Mouse (Mus musculus) limb, embryonic 10.5 days (tissue): ENCODE measurements around the gene Peak1. TPM values are rescaled to one million over a fixed set of nuclear protein-coding genes. Genes with fewer than 3 reads are reported as not detected.

Source experiments
- DNase-seq: peaks from one replicate; pipeline ENCODE4 v3.0.0-alpha.2; 2017; ENCODE audit warnings: low spot score
- H3K27ac ChIP-seq: fragments of 300-500 bp; sonication (generic); 2 replicates; pipeline ENCODE4 v1.5.1; 2016; ENCODE audit warnings: mild to moderate bottlenecking
- H3K27me3 ChIP-seq: fragments of 300-500 bp; sonication (generic); 2 replicates; pipeline ENCODE4 v1.6.1; 2016; ENCODE audit warnings: low read depth, mild to moderate bottlenecking; ENCODE audit not compliant: poor library complexity, severe bottlenecking
- H3K36me3 ChIP-seq: fragments of 300-500 bp; sonication (generic); 2 replicates; pipeline ENCODE4 v1.6.1; 2016; ENCODE audit warnings: mild to moderate bottlenecking, moderate library complexity
- H3K4me1 ChIP-seq: fragments of 300-500 bp; sonication (generic); 2 replicates; pipeline ENCODE4 v1.6.1; 2016
- H3K4me3 ChIP-seq: fragments of 300-500 bp; sonication (generic); 2 replicates; pipeline ENCODE4 v1.5.1; 2016; ENCODE audit warnings: mild to moderate bottlenecking, moderate library complexity
- H3K9me3 ChIP-seq: fragments of 300-500 bp; sonication (generic); replicated peaks from 2 replicates; pipeline ENCODE4 v1.6.1; 2016; ENCODE audit warnings: mild to moderate bottlenecking
- WGBS: fragments of 180-500 bp; shearing (Covaris S2); methylation state at CpG from one replicate; pipeline ENCODE4 v1.1.7; 2016; 5-methylcytosine and 5-hydroxymethylcytosine counted together
- polyA plus RNA-seq: library from polyadenylated mRNA; unstranded; fragments of >200 nt; fragmentation: Nextera tagmentation; extraction: Ambion mirVana; gene quantifications from 2 replicates; pipeline ENCODE4 v1.2.1, GENCODE M21; 2016

The Peak1 gene
- polyA plus RNA-seq, 1 experiment from 2014 or later, result 6.1 TPM

GRCm38 (mm10) chr9:56271326-56272246 lies 146.3 kb downstream of the Peak1 start:
- no peaks in the 10 kb centered on the region for H3K9me3 ChIP-seq
- H3K36me3 ChIP-seq, result no peaks in the 10 kb centered on the region
- DNase-seq, result no peak
- H3K4me3 ChIP-seq, result no peak overlapping the region
- no peak overlapping the region for H3K27ac ChIP-seq
- WGBS, result 90% methylated on average over 21 of the region's 21 CpGs
- no peaks in the 10 kb centered on the region for H3K27me3 ChIP-seq
- H3K4me1 ChIP-seq, result no peaks in the 10 kb centered on the region

- H3K4me1 ChIP-seq, result peaks cover 6% of the 10 kb centered on the region
- WGBS, result 87% methylated on average over 3 of the region's 3 CpGs
- H3K27ac ChIP-seq, result no peak overlapping the region
- no peak overlapping the region for H3K4me3 ChIP-seq
- no peaks in the 10 kb centered on the region for H3K9me3 ChIP-seq
- no peaks in the 10 kb centered on the region for H3K36me3 ChIP-seq
- DNase-seq, result no peak
- H3K27me3 ChIP-seq, result no peaks in the 10 kb centered on the region
Measured at GRCm38 (mm10) chr9:56269101-56269500, 148.8 kb downstream of the Peak1 start.

GRCm38 (mm10) chr9:56266200-56266815 lies 151.6 kb downstream of the Peak1 start:
- no peak overlapping the region for H3K4me3 ChIP-seq
- peaks cover 6% of the 10 kb centered on the region for H3K4me1 ChIP-seq
- no peaks in the 10 kb centered on the region for H3K36me3 ChIP-seq
- 89% methylated on average over 7 of the region's 7 CpGs for WGBS
- H3K9me3 ChIP-seq, result no peaks in the 10 kb centered on the region
- no peak for DNase-seq
- no peaks in the 10 kb centered on the region for H3K27me3 ChIP-seq
- H3K27ac ChIP-seq, result no peak overlapping the region

GRCm38 (mm10) chr9:56265460-56266199 lies 152.2 kb downstream of the Peak1 start:
- DNase-seq, result no peak
- no peak overlapping the region for H3K27ac ChIP-seq
- H3K4me3 ChIP-seq, result no peak overlapping the region
- peaks cover 6% of the 10 kb centered on the region for H3K4me1 ChIP-seq
- H3K36me3 ChIP-seq, result no peaks in the 10 kb centered on the region
- H3K9me3 ChIP-seq, result no peaks in the 10 kb centered on the region
- WGBS, result 85% methylated on average over 5 of the region's 5 CpGs
- H3K27me3 ChIP-seq, result no peaks in the 10 kb centered on the region

GRCm38 (mm10) chr9:56265022-56265360 lies 152.9 kb downstream of the Peak1 start:
- Histone ChIP-seq H3K27ac (no peak overlapping the region), H3K36me3 (no peaks in the 10 kb centered on the region), H3K4me1 (peaks cover 6% of the 10 kb centered on the region), H3K9me3 (peaks cover 4% of the 10 kb centered on the region), H3K27me3 (no peaks in the 10 kb centered on the region), H3K4me3 (no peak overlapping the region)
- no peak for DNase-seq
- WGBS, result 62% methylated on average over 8 of the region's 8 CpGs

- whole genome bisulfite sequencing, result 56% methylated on average over 7 of the region's 7 CpGs
- peaks cover 4% of the 10 kb centered on the region for H3K9me3 ChIP-seq
- H3K27ac ChIP-seq, result no peak overlapping the region
- H3K4me1 ChIP-seq, result peaks cover 6% of the 10 kb centered on the region
- peak; percentile 40 for DNase-seq
- no peaks in the 10 kb centered on the region for H3K36me3 ChIP-seq
- no peak overlapping the region for H3K4me3 ChIP-seq
- no peaks in the 10 kb centered on the region for H3K27me3 ChIP-seq
Measured at GRCm38 (mm10) chr9:56264308-56265021, 153.4 kb downstream of the Peak1 start.

- peaks cover 6% of the 10 kb centered on the region for H3K4me1 ChIP-seq
Measured at GRCm38 (mm10) chr9:56263055-56263454, 154.8 kb downstream of the Peak1 start.

GRCm38 (mm10) chr9:56260495-56261136 lies 157.3 kb downstream of the Peak1 start:
- WGBS, result 95% methylated on average over 14 of the region's 14 CpGs
- no peaks in the 10 kb centered on the region for H3K27me3 ChIP-seq
- no peak overlapping the region for H3K27ac ChIP-seq
- H3K4me3 ChIP-seq, result no peak overlapping the region
- H3K4me1 ChIP-seq, result peaks cover 6% of the 10 kb centered on the region
- no peak for DNase-seq
- H3K9me3 ChIP-seq, result peaks cover 4% of the 10 kb centered on the region
- peaks cover 10% of the 10 kb centered on the region for H3K36me3 ChIP-seq

More at GRCm38 (mm10) chr9:56263055-56263454, 154.8 kb downstream of the Peak1 start:
- 88% methylated on average over 1 of the region's 1 CpGs for WGBS
- Histone ChIP-seq H3K27ac (no peak overlapping the region), H3K9me3 (peaks cover 4% of the 10 kb centered on the region), H3K36me3 (peaks cover 3% of the 10 kb centered on the region; the same call in 1 of the 2 replicates), H3K4me3 (no peak overlapping the region), H3K27me3 (no peaks in the 10 kb centered on the region)
- DNase-seq, result no peak

- Histone ChIP-seq H3K36me3 (peaks cover 10% of the 10 kb centered on the region), H3K4me3 (no peak overlapping the region), H3K27me3 (no peaks in the 10 kb centered on the region), H3K27ac (no peak overlapping the region), H3K9me3 (peaks cover 4% of the 10 kb centered on the region), H3K4me1 (peaks cover 4% of the 10 kb centered on the region)
- WGBS, result 91% methylated on average over 22 of the region's 22 CpGs
- DNase-seq, result no peak
Measured at GRCm38 (mm10) chr9:56259790-56260494, 157.9 kb downstream of the Peak1 start.

GRCm38 (mm10) chr9:56258261-56258790 lies 159.5 kb downstream of the Peak1 start:
- Histone ChIP-seq H3K4me3 (no peak overlapping the region), H3K9me3 (peaks cover 4% of the 10 kb centered on the region), H3K36me3 (peaks cover 10% of the 10 kb centered on the region), H3K4me1 (no peaks in the 10 kb centered on the region), H3K27ac (no peak overlapping the region), H3K27me3 (no peaks in the 10 kb centered on the region)
- WGBS, result 96% methylated on average over 10 of the region's 10 CpGs
- no peak for DNase-seq

- Histone ChIP-seq H3K27me3 (no peaks in the 10 kb centered on the region), H3K4me1 (no peaks in the 10 kb centered on the region), H3K36me3 (peaks cover 10% of the 10 kb centered on the region), H3K4me3 (no peak overlapping the region), H3K27ac (no peak overlapping the region), H3K9me3 (peaks cover 4% of the 10 kb centered on the region)
- WGBS, result 95% methylated on average over 20 of the region's 20 CpGs
- no peak for DNase-seq
Measured at GRCm38 (mm10) chr9:56257227-56258000, 160.5 kb downstream of the Peak1 start.
